Comparison of ENCODE assay signal across 17 mouse cellular contexts in genomic region chr6:81716371-81716770, GRCm38 (mm10).
DNase-seq lines count a peak whose midpoint lies in the region; ATAC-seq and TF ChIP-seq lines count a peak whose summit lies in the region.
"Had no signal": no experiment of that assay in that cellular context is flagged by ENCODE, and none has a peak within 500 bp of the region (broad histone marks: within the 10 kb centered on the region; RNA-seq: fewer than 3 reads in every experiment).

No protein-coding gene starts in this region.

- H3K36me3 ChIP-seq in embryonic facial prominence, embryonic 14.5 days (ENCODE audit: control insufficient read depth, insufficient read depth, low read length) = no peaks in the 10 kb centered on the region
- no peaks in the 10 kb centered on the region for H3K36me3 ChIP-seq in embryonic facial prominence, embryonic 10.5 days (replicated peaks)
- H3K36me3 ChIP-seq in intestine, embryonic 15.5 days = no peaks in the 10 kb centered on the region
- H3K36me3 ChIP-seq: forebrain, embryonic 12.5 days; heart, embryonic 12.5 days; hindbrain, embryonic 10.5 days had no signal

- WGBS in embryonic facial prominence, embryonic 14.5 days = 57% methylated on average over 5 of the region's 5 CpGs
- 84% methylated on average over 5 of the region's 5 CpGs for WGBS in embryonic facial prominence, embryonic 10.5 days
- WGBS in intestine, embryonic 15.5 days = 67% methylated on average over 5 of the region's 5 CpGs
- WGBS in lung, adult 2 months = 65% methylated on average over 5 of the region's 5 CpGs

- peaks cover 12% of the 10 kb centered on the region; the same call in 1 of the 2 replicates for H3K4me1 ChIP-seq in embryonic facial prominence, embryonic 14.5 days (ENCODE audit: control insufficient read depth, insufficient read depth, low read length)
- peaks cover 3% of the 10 kb centered on the region; the same call in 1 of the 2 replicates for H3K4me1 ChIP-seq in embryonic facial prominence, embryonic 10.5 days
- H3K4me1 ChIP-seq in intestine, embryonic 15.5 days (replicated peaks) = no peaks in the 10 kb centered on the region
- H3K4me1 ChIP-seq in lung, adult 2 months (ENCODE audit: control insufficient read depth, insufficient read depth, low read length) = no peaks in the 10 kb centered on the region
- H3K4me1 ChIP-seq: forebrain, embryonic 12.5 days; heart, embryonic 12.5 days; hindbrain, embryonic 10.5 days had no signal

- no peaks in the 10 kb centered on the region for H3K27me3 ChIP-seq in embryonic facial prominence, embryonic 14.5 days (replicated peaks; ENCODE audit: control insufficient read depth, insufficient read depth, low read length)
- no peaks in the 10 kb centered on the region for H3K27me3 ChIP-seq in embryonic facial prominence, embryonic 10.5 days (replicated peaks; ENCODE audit: low read depth, poor library complexity, severe bottlenecking)
- no peaks in the 10 kb centered on the region for H3K27me3 ChIP-seq in intestine, embryonic 15.5 days (replicated peaks)
- H3K27me3 ChIP-seq: forebrain, embryonic 12.5 days; heart, embryonic 12.5 days had no signal

- TF ChIP-seq POLR2A in lung, adult 2 months (IDR thresholded peaks at IDR 0.05; ENCODE audit: borderline replicate concordance, extremely low read depth, low read depth, low read length) = no peak

- H3K9ac ChIP-seq in embryonic facial prominence, embryonic 14.5 days (ENCODE audit: low read depth, low read length) = no peak overlapping the region
- H3K9ac ChIP-seq in intestine, embryonic 15.5 days = no peak overlapping the region
- H3K9ac ChIP-seq: forebrain, embryonic 12.5 days; heart, embryonic 12.5 days; hindbrain, embryonic 14.5 days had no signal

- no peak for ATAC-seq in embryonic facial prominence, embryonic 14.5 days (ENCODE audit: low read depth)
- no peak for ATAC-seq in intestine, embryonic 15.5 days
- ATAC-seq: forebrain, embryonic 16.5 days; intestine, embryonic 16.5 days had no signal

- DNase-seq in embryonic facial prominence, embryonic 14.5 days (ENCODE audit: low spot score) = peak; percentile 20
- no peak for DNase-seq in embryonic facial prominence, embryonic 10.5 days (ENCODE audit: low spot score)
- DNase-seq in adrenal gland, postnatal 10 days = peak; percentile 10
- DNase-seq in adrenal gland, postnatal 36 days = peak; percentile 27 to 40
- DNase-seq in lung, adult 2 months = no peak
- DNase-seq: cerebellum, adult 2 months; cerebellum, postnatal 10 days; gastrocnemius, adult 2 months; gastrocnemius, postnatal 25 days; kidney, adult 2 months had no signal

- H3K4me3 ChIP-seq in embryonic facial prominence, embryonic 14.5 days (ENCODE audit: low read depth, low read length) = no peak overlapping the region
- no peak overlapping the region for H3K4me3 ChIP-seq in embryonic facial prominence, embryonic 10.5 days
- no peak overlapping the region for H3K4me3 ChIP-seq in intestine, embryonic 15.5 days (replicated peaks)
- no peak overlapping the region for H3K4me3 ChIP-seq in lung, adult 2 months (replicated peaks; ENCODE audit: extremely low read depth, low read depth, low read length)
- H3K4me3 ChIP-seq: forebrain, embryonic 12.5 days; gastrocnemius, adult 2 months; heart, embryonic 12.5 days; hindbrain, embryonic 10.5 days had no signal

- H3K9me3 ChIP-seq in embryonic facial prominence, embryonic 14.5 days (ENCODE audit: control insufficient read depth, low read length) = no peaks in the 10 kb centered on the region
- no peaks in the 10 kb centered on the region for H3K9me3 ChIP-seq in embryonic facial prominence, embryonic 10.5 days
- no peaks in the 10 kb centered on the region for H3K9me3 ChIP-seq in intestine, embryonic 15.5 days
- H3K9me3 ChIP-seq: forebrain, embryonic 12.5 days; heart, embryonic 12.5 days; hindbrain, embryonic 10.5 days had no signal

- 0 out of 2 replicates have a peak overlapping the region, but pooled peaks have one; percentile 33 for H3K27ac ChIP-seq in embryonic facial prominence, embryonic 14.5 days (replicated peaks; ENCODE audit: low read depth, low read length)
- H3K27ac ChIP-seq in embryonic facial prominence, embryonic 10.5 days (replicated peaks) = no peak overlapping the region
- H3K27ac ChIP-seq in intestine, embryonic 15.5 days = no peak overlapping the region
- H3K27ac ChIP-seq: forebrain, embryonic 12.5 days; gastrocnemius, adult 2 months; hindbrain, embryonic 10.5 days; hindbrain, embryonic 14.5 days had no signal

- H3K4me2 ChIP-seq in embryonic facial prominence, embryonic 14.5 days (ENCODE audit: low read depth, low read length) = no peak overlapping the region
- H3K4me2 ChIP-seq in intestine, embryonic 15.5 days (replicated peaks) = no peak overlapping the region
- H3K4me2 ChIP-seq: forebrain, embryonic 12.5 days; heart, embryonic 12.5 days; hindbrain, embryonic 14.5 days had no signal

- TF ChIP-seq CTCF in lung, adult 2 months (IDR thresholded peaks at IDR 0.05; ENCODE audit: insufficient read depth, low read length) = no peak

Comparison
In these comparisons a context has a peak if more than half of its experiments do, and no peak if none do; other contexts are left out.
1. DNase-seq: peak in embryonic facial prominence, embryonic 14.5 days (single experiment), adrenal gland, postnatal 10 days (single experiment) and adrenal gland, postnatal 36 days (2 of 2); none in embryonic facial prominence, embryonic 10.5 days (single experiment) and lung, adult 2 months (single experiment).